Mouse (Mus musculus) limb, embryonic 14.5 days (tissue): ENCODE data around the gene Slc16a11. TPM values are rescaled to one million over a fixed set of nuclear protein-coding genes. Genes with fewer than 3 reads are reported as not detected.

Experiments
- ATAC-seq: fragments of 200-750 bp; cut with Nextera tagmentation; 2 replicates; pipeline ENCODE4 v1.8.0; 2017; ENCODE audit warnings: low read depth, moderate number of reproducible peaks, moderate TSS enrichment; ENCODE audit not compliant: low FRiP score
- DNase-seq: peaks from one replicate; pipeline ENCODE4 v3.0.0-alpha.2; 2015; ENCODE audit warnings: low spot score
- H3K27ac ChIP-seq: fragments of 300-500 bp; sonication (generic); replicated peaks from 2 replicates; pipeline ENCODE4 v1.5.1; 2014; ENCODE audit warnings: low read depth, mild to moderate bottlenecking, low read length, moderate library complexity, mixed read lengths
- H3K27me3 ChIP-seq: fragments of 300-500 bp; sonication (generic); 2 replicates; pipeline ENCODE4 v1.6.1; 2014; ENCODE audit warnings: low read length, mixed read lengths; ENCODE audit not compliant: control insufficient read depth, insufficient read depth
- H3K36me3 ChIP-seq: fragments of 300-500 bp; sonication (generic); 2 replicates; pipeline ENCODE4 v1.6.1; 2014; ENCODE audit warnings: mild to moderate bottlenecking, low read length, moderate library complexity, mixed read lengths; ENCODE audit not compliant: control insufficient read depth, insufficient read depth
- H3K4me1 ChIP-seq: fragments of 300-500 bp; sonication (generic); 2 replicates; pipeline ENCODE4 v1.6.1; 2014; ENCODE audit warnings: antibody characterized with exemption, low read length, mixed read lengths; ENCODE audit not compliant: control insufficient read depth, insufficient read depth
- H3K4me2 ChIP-seq: fragments of 300-500 bp; sonication (generic); replicated peaks from 2 replicates; pipeline ENCODE4 v1.6.1; 2014; ENCODE audit warnings: low read depth, mild to moderate bottlenecking, low read length, moderate library complexity; ENCODE audit not compliant: severe bottlenecking
- H3K4me3 ChIP-seq: fragments of 300-500 bp; sonication (generic); replicated peaks from 2 replicates; pipeline ENCODE4 v1.5.1; 2014; ENCODE audit warnings: low read length
- H3K9ac ChIP-seq: fragments of 300-500 bp; sonication (generic); 2 replicates; pipeline ENCODE4 v1.6.1; 2014; ENCODE audit warnings: mild to moderate bottlenecking, low read depth, low read length, moderate library complexity; ENCODE audit not compliant: severe bottlenecking
- H3K9me3 ChIP-seq: fragments of 300-500 bp; sonication (generic); 2 replicates; pipeline ENCODE4 v1.6.1; 2016; ENCODE audit warnings: low read length; ENCODE audit not compliant: control insufficient read depth
- POLR2A ChIP-seq: fragments of 200-500 bp; IDR thresholded peaks from 2 replicates; pipeline ENCODE4 v1.8.0; 2012; ENCODE audit warnings: inconsistent platforms, mild to moderate bottlenecking, moderate library complexity, borderline replicate concordance; ENCODE audit not compliant: insufficient read depth, insufficient read length; ENCODE audit errors: extremely low read depth
- WGBS: fragments of 180-500 bp; shearing (Covaris S2); extraction: QIAGEN DNeasy Blood & Tissue Kit; methylation state at CpG from one replicate; pipeline ENCODE4 v1.1.7; 2014; 5-methylcytosine and 5-hydroxymethylcytosine counted together
- microRNA counts: library from miRNA; unstranded; fragments of <30 nt; microRNA quantifications from one replicate; lab custom pipeline; 2016
- microRNA-seq: library from miRNA; unstranded; fragments of <30 nt; microRNA quantifications from one replicate; pipeline ENCODE4, GENCODE M21; 2016
- polyA plus RNA-seq, 2 experiments: library from polyadenylated mRNA; depleted of rRNA in 1 of 2; stranded (reverse) in 1 of 2; unstranded in 1 of 2; fragments of >200 nt; fragmentation: Nextera tagmentation in 1 of 2; extraction: Ambion mirVana in 1 of 2; gene quantifications; 2 replicates each; pipeline versions ENCODE4 v1.2.1 to v1.2.3; 2012 to 2014

Gene Slc16a11
- polyA plus RNA-seq, 2 experiments: 0.47 to 1.3 TPM

GRCm38 (mm10) chr11:70254337-70254736 lies 41.8 kb downstream of the Slc16a11 start:
- no peak for DNase-seq
- H3K9ac ChIP-seq: no peak overlapping the region

GRCm38 (mm10) chr11:70254931-70255531 lies 42.5 kb downstream of the Slc16a11 start, which contains the start of gene Alox12:
TSS of gene Alox12 (minus strand) at chr11:70255353.
- peak; percentile 58 for DNase-seq
- ATAC-seq: no peak
- Histone ChIP-seq H3K4me3 (peak within 1 kb of the TSS; percentile 31), H3K36me3 (no peaks in the 10 kb centered on the region), H3K4me2 (peak within 1 kb of the TSS; percentile 53), H3K9me3 (no peaks in the 10 kb centered on the region), H3K9ac (peak within 1 kb of the TSS; percentile 40; the same call in 1 of the 2 replicates), H3K4me1 (0 out of 2 replicates have a peak, but pooled peaks cover 5% of the 10 kb centered on the region), H3K27ac (no peak within 1 kb of the TSS), H3K27me3 (peaks cover 36% of the 10 kb centered on the region)
- under 1% methylated on average over 25 of the region's 25 CpGs for whole genome bisulfite sequencing
- no peak for TF ChIP-seq POLR2A

More at GRCm38 (mm10) chr11:70254337-70254736, 41.8 kb downstream of the Slc16a11 start:
- WGBS: 4% methylated on average over 18 of the region's 18 CpGs
- Histone ChIP-seq H3K4me3 (peak overlapping the region; percentile 31), H3K4me2 (peak overlapping the region; percentile 53; the same call in 1 of the 2 replicates), H3K4me1 (0 out of 2 replicates have a peak, but pooled peaks cover 5% of the 10 kb centered on the region), H3K27me3 (peaks cover 36% of the 10 kb centered on the region), H3K36me3 (no peaks in the 10 kb centered on the region), H3K27ac (no peak overlapping the region), H3K9me3 (no peaks in the 10 kb centered on the region)
- TF ChIP-seq POLR2A: no peak
- no peak for ATAC-seq

- 92% methylated on average over 4 of the region's 4 CpGs for WGBS
- Histone ChIP-seq H3K4me1 (0 out of 2 replicates have a peak, but pooled peaks cover 5% of the 10 kb centered on the region), H3K27ac (no peak overlapping the region), H3K27me3 (peaks cover 16% of the 10 kb centered on the region), H3K9me3 (no peaks in the 10 kb centered on the region), H3K4me3 (no peak overlapping the region), H3K9ac (no peak overlapping the region), H3K36me3 (no peaks in the 10 kb centered on the region), H3K4me2 (no peak overlapping the region)
- TF ChIP-seq POLR2A: no peak
- DNase-seq (no peak), ATAC-seq (no peak)
Measured at GRCm38 (mm10) chr11:70259035-70259434, 46.5 kb downstream of the Slc16a11 start.

GRCm38 (mm10) chr11:70265252-70265651 lies 52.7 kb downstream of the Slc16a11 start:
- no peak for TF ChIP-seq POLR2A
- no peak for ATAC-seq

GRCm38 (mm10) chr11:70265819-70266218 lies 53.3 kb downstream of the Slc16a11 start:
- no peak for TF ChIP-seq POLR2A
- H3K27me3 ChIP-seq: no peaks in the 10 kb centered on the region
- no peak overlapping the region for H3K4me2 ChIP-seq
- ATAC-seq: no peak
- no peak overlapping the region for H3K9ac ChIP-seq
- peak; percentile 30 for DNase-seq
- WGBS: 55% methylated on average over 4 of the region's 4 CpGs
- H3K4me3 ChIP-seq: no peak overlapping the region
- H3K4me1 ChIP-seq: 0 out of 2 replicates have a peak, but pooled peaks cover 6% of the 10 kb centered on the region
- no peaks in the 10 kb centered on the region for H3K36me3 ChIP-seq
- peak overlapping the region; percentile 3; the same call in 1 of the 2 replicates for H3K27ac ChIP-seq
- no peaks in the 10 kb centered on the region for H3K9me3 ChIP-seq

More at GRCm38 (mm10) chr11:70265252-70265651, 52.7 kb downstream of the Slc16a11 start:
- no peak for DNase-seq
- Histone ChIP-seq H3K27ac (no peak overlapping the region), H3K9ac (no peak overlapping the region), H3K27me3 (no peaks in the 10 kb centered on the region), H3K4me2 (no peak overlapping the region), H3K4me1 (0 out of 2 replicates have a peak, but pooled peaks cover 6% of the 10 kb centered on the region), H3K36me3 (no peaks in the 10 kb centered on the region), H3K9me3 (no peaks in the 10 kb centered on the region), H3K4me3 (no peak overlapping the region)
- 54% methylated on average over 3 of the region's 3 CpGs for WGBS

MicroRNAs within 50 kb of the gene (microRNA counts, 519-probe panel; counts per million panel counts)
- microRNA mmu-miR-195 (lab: Ali Mortazavi, UCI) (not detected), microRNA mmu-miR-497 (lab: Ali Mortazavi, UCI) (2,050 counts per million, percentile 28 among the panel's probes with 10 or more counts)

Small RNAs within 50 kb of the gene (microRNA-seq; reads per million reads assigned to microRNA genes)
- gene Mir195a: 816 reads per million, percentile 70 among the genes with 10 or more reads in this experiment
- not detected for gene Mir497
- gene Mir497b: not detected

Other genes with a start within 250 kb of the Slc16a11 start
- 6.3 and 8.7 TPM in 2 replicates for gene Cldn7, start 248.0 kb upstream of the Slc16a11 start, polyA plus RNA-seq (2012; rRNA removed)
- gene Cldn7, start 248.0 kb upstream of the Slc16a11 start, polyA plus RNA-seq (2014; fragmentation: Nextera tagmentation; extraction: Ambion mirVana): 6.1 and 7.6 TPM in 2 replicates
- 117 and 125 TPM in 2 replicates for gene Ctdnep1, start 231.6 kb upstream of the Slc16a11 start, polyA plus RNA-seq (2012; rRNA removed)
- gene Ctdnep1, start 231.6 kb upstream of the Slc16a11 start, polyA plus RNA-seq (2014; fragmentation: Nextera tagmentation; extraction: Ambion mirVana): 38.3 and 40.1 TPM in 2 replicates
- 101 and 111 TPM in 2 replicates for gene Elp5, start 230.2 kb upstream of the Slc16a11 start, polyA plus RNA-seq (2012; rRNA removed)
- gene Elp5, start 230.2 kb upstream of the Slc16a11 start, polyA plus RNA-seq (2014; fragmentation: Nextera tagmentation; extraction: Ambion mirVana): 118 and 122 TPM in 2 replicates
- 431 and 477 TPM in 2 replicates for gene Gabarap, start 221.6 kb upstream of the Slc16a11 start, polyA plus RNA-seq (2012; rRNA removed)
- gene Gabarap, start 221.6 kb upstream of the Slc16a11 start, polyA plus RNA-seq (2014; fragmentation: Nextera tagmentation; extraction: Ambion mirVana): 574 and 593 TPM in 2 replicates
- 66.7 and 69.2 TPM in 2 replicates for gene Phf23, start 217.0 kb upstream of the Slc16a11 start, polyA plus RNA-seq (2012; rRNA removed)
- 51.7 and 60.5 TPM in 2 replicates for gene Phf23, start 217.0 kb upstream of the Slc16a11 start, polyA plus RNA-seq (2014; fragmentation: Nextera tagmentation; extraction: Ambion mirVana)
- gene Dvl2, start 212.2 kb upstream of the Slc16a11 start, polyA plus RNA-seq (2012; rRNA removed): 65.4 and 81.0 TPM in 2 replicates
- 40.3 and 47.0 TPM in 2 replicates for gene Dvl2, start 212.2 kb upstream of the Slc16a11 start, polyA plus RNA-seq (2014; fragmentation: Nextera tagmentation; extraction: Ambion mirVana)
- gene Acadvl, start 197.3 kb upstream of the Slc16a11 start, polyA plus RNA-seq (2012; rRNA removed): 52.9 and 55.4 TPM in 2 replicates
- gene Acadvl, start 197.3 kb upstream of the Slc16a11 start, polyA plus RNA-seq (2014; fragmentation: Nextera tagmentation; extraction: Ambion mirVana): 71.8 and 77.0 TPM in 2 replicates
- 89.6 and 99.8 TPM in 2 replicates for gene Dlg4, start 195.8 kb upstream of the Slc16a11 start, polyA plus RNA-seq (2012; rRNA removed)
- gene Dlg4, start 195.8 kb upstream of the Slc16a11 start, polyA plus RNA-seq (2014; fragmentation: Nextera tagmentation; extraction: Ambion mirVana): 9.7 and 10.0 TPM in 2 replicates
- 1.6 and 2.3 TPM in 2 replicates for gene Asgr1, start 158.7 kb upstream of the Slc16a11 start, polyA plus RNA-seq (2012; rRNA removed)
- 0.99 and 1.2 TPM in 2 replicates for gene Asgr1, start 158.7 kb upstream of the Slc16a11 start, polyA plus RNA-seq (2014; fragmentation: Nextera tagmentation; extraction: Ambion mirVana)
- 0.24 and 0.53 TPM in 2 replicates for gene Asgr2, start 120.1 kb upstream of the Slc16a11 start, polyA plus RNA-seq (2012; rRNA removed)
- gene Asgr2, start 120.1 kb upstream of the Slc16a11 start, polyA plus RNA-seq (2014; fragmentation: Nextera tagmentation; extraction: Ambion mirVana): 0.21 TPM in 1 of 2 replicates, not detected in the other
- gene Mgl2, start 82.4 kb upstream of the Slc16a11 start, polyA plus RNA-seq (2012; rRNA removed): 0.28 and 1.1 TPM in 2 replicates
- gene Mgl2, start 82.4 kb upstream of the Slc16a11 start, polyA plus RNA-seq (2014; fragmentation: Nextera tagmentation; extraction: Ambion mirVana): 0.61 and 1.5 TPM in 2 replicates
- gene Clec10a, start 56.6 kb upstream of the Slc16a11 start, polyA plus RNA-seq (2012; rRNA removed): 0.85 and 1.6 TPM in 2 replicates
- gene Clec10a, start 56.6 kb upstream of the Slc16a11 start, polyA plus RNA-seq (2014; fragmentation: Nextera tagmentation; extraction: Ambion mirVana): 1.2 and 1.8 TPM in 2 replicates
- gene Slc16a13, start 8.3 kb downstream of the Slc16a11 start, polyA plus RNA-seq (2012; rRNA removed): 9.3 and 11.1 TPM in 2 replicates
- gene Slc16a13, start 8.3 kb downstream of the Slc16a11 start, polyA plus RNA-seq (2014; fragmentation: Nextera tagmentation; extraction: Ambion mirVana): 9.2 and 9.6 TPM in 2 replicates
- gene Bcl6b, start 17.0 kb downstream of the Slc16a11 start, polyA plus RNA-seq (2012; rRNA removed): 11.2 and 12.2 TPM in 2 replicates
- gene Bcl6b, start 17.0 kb downstream of the Slc16a11 start, polyA plus RNA-seq (2014; fragmentation: Nextera tagmentation; extraction: Ambion mirVana): 11.7 and 12.2 TPM in 2 replicates
- gene 0610010K14Rik, start 25.2 kb downstream of the Slc16a11 start, polyA plus RNA-seq (2012; rRNA removed): 167 and 171 TPM in 2 replicates
- 178 and 193 TPM in 2 replicates for gene 0610010K14Rik, start 25.2 kb downstream of the Slc16a11 start, polyA plus RNA-seq (2014; fragmentation: Nextera tagmentation; extraction: Ambion mirVana)
- gene Gm21988, start 27.1 kb downstream of the Slc16a11 start, polyA plus RNA-seq (2012; rRNA removed): 15.1 and 15.7 TPM in 2 replicates
- 12.9 and 13.1 TPM in 2 replicates for gene Gm21988, start 27.1 kb downstream of the Slc16a11 start, polyA plus RNA-seq (2014; fragmentation: Nextera tagmentation; extraction: Ambion mirVana)
- 54.0 and 63.2 TPM in 2 replicates for gene Rnasek, start 27.1 kb downstream of the Slc16a11 start, polyA plus RNA-seq (2012; rRNA removed)
- 171 and 176 TPM in 2 replicates for gene Rnasek, start 27.1 kb downstream of the Slc16a11 start, polyA plus RNA-seq (2014; fragmentation: Nextera tagmentation; extraction: Ambion mirVana)
- 7.4 and 7.8 TPM in 2 replicates for gene Alox12, start 42.6 kb downstream of the Slc16a11 start, polyA plus RNA-seq (2012; rRNA removed)
- 8.0 and 11.1 TPM in 2 replicates for gene Alox12, start 42.6 kb downstream of the Slc16a11 start, polyA plus RNA-seq (2014; fragmentation: Nextera tagmentation; extraction: Ambion mirVana)
- gene Alox12e, start 109.9 kb downstream of the Slc16a11 start, polyA plus RNA-seq (2012; rRNA removed): 0.04 and 0.09 TPM in 2 replicates
- gene Alox12e, start 109.9 kb downstream of the Slc16a11 start, polyA plus RNA-seq (2014; fragmentation: Nextera tagmentation; extraction: Ambion mirVana): 0.12 and 0.26 TPM in 2 replicates
- 0.15 and 0.31 TPM in 2 replicates for gene Alox15, start 139.3 kb downstream of the Slc16a11 start, polyA plus RNA-seq (2012; rRNA removed)
- 0.25 TPM in 1 of 2 replicates, not detected in the other for gene Alox15, start 139.3 kb downstream of the Slc16a11 start, polyA plus RNA-seq (2014; fragmentation: Nextera tagmentation; extraction: Ambion mirVana)
- gene Pelp1, start 197.3 kb downstream of the Slc16a11 start, polyA plus RNA-seq (2012; rRNA removed): 37.1 and 45.2 TPM in 2 replicates
- gene Pelp1, start 197.3 kb downstream of the Slc16a11 start, polyA plus RNA-seq (2014; fragmentation: Nextera tagmentation; extraction: Ambion mirVana): 34.8 and 38.1 TPM in 2 replicates
- 48.7 and 53.6 TPM in 2 replicates for gene Arrb2, start 219.9 kb downstream of the Slc16a11 start, polyA plus RNA-seq (2012; rRNA removed)
- 18.5 and 21.5 TPM in 2 replicates for gene Arrb2, start 219.9 kb downstream of the Slc16a11 start, polyA plus RNA-seq (2014; fragmentation: Nextera tagmentation; extraction: Ambion mirVana)
- gene Med11, start 239.2 kb downstream of the Slc16a11 start, polyA plus RNA-seq (2012; rRNA removed): 27.6 and 32.4 TPM in 2 replicates
- gene Med11, start 239.2 kb downstream of the Slc16a11 start, polyA plus RNA-seq (2014; fragmentation: Nextera tagmentation; extraction: Ambion mirVana): 44.8 and 47.4 TPM in 2 replicates
- 1.1 and 1.4 TPM in 2 replicates for gene Zmynd15, start 246.7 kb downstream of the Slc16a11 start, polyA plus RNA-seq (2012; rRNA removed)
- gene Zmynd15, start 246.7 kb downstream of the Slc16a11 start, polyA plus RNA-seq (2014; fragmentation: Nextera tagmentation; extraction: Ambion mirVana): 0.46 and 0.92 TPM in 2 replicates
- 4.4 and 5.9 TPM in 2 replicates for gene Cxcl16, start 247.2 kb downstream of the Slc16a11 start, polyA plus RNA-seq (2012; rRNA removed)
- gene Cxcl16, start 247.2 kb downstream of the Slc16a11 start, polyA plus RNA-seq (2014; fragmentation: Nextera tagmentation; extraction: Ambion mirVana): 4.3 and 6.3 TPM in 2 replicates